Mouse (Mus musculus): ENCODE data around the gene Fbxo7. TPM values are rescaled to one million over a fixed set of nuclear protein-coding genes. Genes with fewer than 3 reads are reported as not detected.

Fbxo7 gene
- polyA plus RNA-seq, 1 experiment = 50.5 TPM

GRCm38 (mm10) chr10:86069341-86069740 lies 47.6 kb downstream of the Fbxo7 start:
- no peaks in the 10 kb centered on the region for H3K4me1 ChIP-seq (ENCODE audit: control insufficient read depth, insufficient read depth, low read length)
- H3K27ac ChIP-seq (ENCODE audit: insufficient read depth, low read length) = no peak overlapping the region
- H3K4me3 ChIP-seq (replicated peaks; ENCODE audit: insufficient read depth, low read depth, low read length) = no peak overlapping the region
- DNase-seq = no peak
- 51% methylated on average over 3 of the region's 3 CpGs for WGBS
- TF ChIP-seq CTCF (IDR thresholded peaks at IDR 0.05; ENCODE audit: borderline replicate concordance, insufficient read depth, low read depth, low read length) (no peak), POLR2A (IDR thresholded peaks at IDR 0.05; ENCODE audit: borderline replicate concordance, insufficient read depth, low read length) (no peak)
- no peaks in the 10 kb centered on the region for H3K27me3 ChIP-seq (ENCODE audit: control insufficient read depth, insufficient read depth, low read length)

GRCm38 (mm10) chr10:86070751-86071150 lies 49.0 kb downstream of the Fbxo7 start:
- DNase-seq = no peak
- TF ChIP-seq POLR2A (IDR thresholded peaks at IDR 0.05; ENCODE audit: borderline replicate concordance, insufficient read depth, low read length) = no peak
- TF ChIP-seq CTCF (IDR thresholded peaks at IDR 0.05; ENCODE audit: borderline replicate concordance, insufficient read depth, low read depth, low read length) = no peak
- H3K27me3 ChIP-seq (ENCODE audit: control insufficient read depth, insufficient read depth, low read length) = no peaks in the 10 kb centered on the region
- H3K27ac ChIP-seq (ENCODE audit: insufficient read depth, low read length) = no peak overlapping the region
- H3K4me1 ChIP-seq (ENCODE audit: control insufficient read depth, insufficient read depth, low read length) = no peaks in the 10 kb centered on the region
- 84% methylated on average over 3 of the region's 3 CpGs for WGBS
- H3K4me3 ChIP-seq (replicated peaks; ENCODE audit: insufficient read depth, low read depth, low read length) = no peak overlapping the region

GRCm38 (mm10) chr10:86074134-86074533 lies 52.4 kb downstream of the Fbxo7 start:
- no peak for TF ChIP-seq CTCF (IDR thresholded peaks at IDR 0.05; ENCODE audit: borderline replicate concordance, insufficient read depth, low read depth, low read length)
- TF ChIP-seq POLR2A (IDR thresholded peaks at IDR 0.05; ENCODE audit: borderline replicate concordance, insufficient read depth, low read length) = no peak
- H3K27me3 ChIP-seq (ENCODE audit: control insufficient read depth, insufficient read depth, low read length) = no peaks in the 10 kb centered on the region
- H3K4me1 ChIP-seq (ENCODE audit: control insufficient read depth, insufficient read depth, low read length) = no peaks in the 10 kb centered on the region
- no peak for DNase-seq
- 88% methylated on average over 4 of the region's 4 CpGs for WGBS
- H3K27ac ChIP-seq (ENCODE audit: insufficient read depth, low read length) = no peak overlapping the region
- H3K4me3 ChIP-seq (replicated peaks; ENCODE audit: insufficient read depth, low read depth, low read length) = no peak overlapping the region

- DNase-seq = no peak
- WGBS = 44% methylated on average over 9 of the region's 9 CpGs
- H3K4me1 ChIP-seq (ENCODE audit: control insufficient read depth, insufficient read depth, low read length) = no peaks in the 10 kb centered on the region
- TF ChIP-seq POLR2A (IDR thresholded peaks at IDR 0.05; ENCODE audit: borderline replicate concordance, insufficient read depth, low read length) (no peak), CTCF (IDR thresholded peaks at IDR 0.05; ENCODE audit: borderline replicate concordance, insufficient read depth, low read depth, low read length) (no peak)
- no peak overlapping the region for H3K27ac ChIP-seq (ENCODE audit: insufficient read depth, low read length)
- H3K4me3 ChIP-seq (replicated peaks; ENCODE audit: insufficient read depth, low read depth, low read length) = no peak overlapping the region
- no peaks in the 10 kb centered on the region for H3K27me3 ChIP-seq (ENCODE audit: control insufficient read depth, insufficient read depth, low read length)
Measured at GRCm38 (mm10) chr10:86074971-86075711, 53.4 kb downstream of the Fbxo7 start.

GRCm38 (mm10) chr10:86077272-86077671 lies 55.5 kb downstream of the Fbxo7 start:
- no peak for DNase-seq
- TF ChIP-seq CTCF (IDR thresholded peaks at IDR 0.05; ENCODE audit: borderline replicate concordance, insufficient read depth, low read depth, low read length) (no peak), POLR2A (IDR thresholded peaks at IDR 0.05; ENCODE audit: borderline replicate concordance, insufficient read depth, low read length) (no peak)
- H3K4me1 ChIP-seq (ENCODE audit: control insufficient read depth, insufficient read depth, low read length) = no peaks in the 10 kb centered on the region
- H3K27ac ChIP-seq (ENCODE audit: insufficient read depth, low read length) = no peak overlapping the region
- WGBS = 56% methylated on average over 2 of the region's 2 CpGs
- H3K4me3 ChIP-seq (replicated peaks; ENCODE audit: insufficient read depth, low read depth, low read length) = no peak overlapping the region
- no peaks in the 10 kb centered on the region; the same call in 1 of the 2 replicates for H3K27me3 ChIP-seq (ENCODE audit: control insufficient read depth, insufficient read depth, low read length)

GRCm38 (mm10) chr10:86078761-86079160 lies 57.0 kb downstream of the Fbxo7 start:
- Histone ChIP-seq H3K4me3 (replicated peaks; ENCODE audit: insufficient read depth, low read depth, low read length) (no peak overlapping the region), H3K27ac (ENCODE audit: insufficient read depth, low read length) (no peak overlapping the region), H3K4me1 (ENCODE audit: control insufficient read depth, insufficient read depth, low read length) (no peaks in the 10 kb centered on the region), H3K27me3 (ENCODE audit: control insufficient read depth, insufficient read depth, low read length) (no peaks in the 10 kb centered on the region; the same call in 1 of the 2 replicates)
- DNase-seq = peak in 1 of 2 experiments; percentile 26
- TF ChIP-seq CTCF (IDR thresholded peaks at IDR 0.05; ENCODE audit: borderline replicate concordance, insufficient read depth, low read depth, low read length) = no peak
- no peak for TF ChIP-seq POLR2A (IDR thresholded peaks at IDR 0.05; ENCODE audit: borderline replicate concordance, insufficient read depth, low read length)
- 22% methylated on average over 2 of the region's 2 CpGs for WGBS

- Histone ChIP-seq H3K27me3 (ENCODE audit: control insufficient read depth, insufficient read depth, low read length) (no peaks in the 10 kb centered on the region; the same call in 1 of the 2 replicates), H3K4me3 (replicated peaks; ENCODE audit: insufficient read depth, low read depth, low read length) (no peak overlapping the region), H3K27ac (ENCODE audit: insufficient read depth, low read length) (no peak overlapping the region), H3K4me1 (ENCODE audit: control insufficient read depth, insufficient read depth, low read length) (no peaks in the 10 kb centered on the region)
- TF ChIP-seq POLR2A (IDR thresholded peaks at IDR 0.05; ENCODE audit: borderline replicate concordance, insufficient read depth, low read length) (no peak), CTCF (IDR thresholded peaks at IDR 0.05; ENCODE audit: borderline replicate concordance, insufficient read depth, low read depth, low read length) (no peak)
- 93% methylated on average over 9 of the region's 9 CpGs for WGBS
- DNase-seq = no peak
Measured at GRCm38 (mm10) chr10:86079921-86080320, 58.1 kb downstream of the Fbxo7 start.

GRCm38 (mm10) chr10:86091919-86092318 lies 70.1 kb downstream of the Fbxo7 start:
- DNase-seq = peak in 1 of 2 experiments; percentile 21
- WGBS = 40% methylated on average over 10 of the region's 10 CpGs
- Histone ChIP-seq H3K27me3 (ENCODE audit: control insufficient read depth, insufficient read depth, low read length) (no peaks in the 10 kb centered on the region), H3K27ac (ENCODE audit: insufficient read depth, low read length) (no peak overlapping the region), H3K4me1 (ENCODE audit: control insufficient read depth, insufficient read depth, low read length) (no peaks in the 10 kb centered on the region), H3K4me3 (replicated peaks; ENCODE audit: insufficient read depth, low read depth, low read length) (no peak overlapping the region)
- TF ChIP-seq POLR2A (IDR thresholded peaks at IDR 0.05; ENCODE audit: borderline replicate concordance, insufficient read depth, low read length) = no peak
- peak; percentile 44; the same call in 1 of the 2 replicates for TF ChIP-seq CTCF (IDR thresholded peaks at IDR 0.05; ENCODE audit: borderline replicate concordance, insufficient read depth, low read depth, low read length)
